Mouse (Mus musculus) skeletal muscle tissue, postnatal 0 days (tissue): ENCODE data around the gene Zfp472. TPM values are rescaled to one million over a fixed set of nuclear protein-coding genes. Genes with fewer than 3 reads are reported as not detected.

ENCODE experiments used
- polyA plus RNA-seq: library from polyadenylated mRNA; unstranded; fragments of >200 nt; fragmentation: Nextera tagmentation; extraction: Ambion mirVana; gene quantifications from 2 replicates; pipeline ENCODE4 v1.2.1, GENCODE M21; 2015

The Zfp472 gene
- polyA plus RNA-seq = 3.3 and 3.9 TPM in 2 replicates

DNA sequence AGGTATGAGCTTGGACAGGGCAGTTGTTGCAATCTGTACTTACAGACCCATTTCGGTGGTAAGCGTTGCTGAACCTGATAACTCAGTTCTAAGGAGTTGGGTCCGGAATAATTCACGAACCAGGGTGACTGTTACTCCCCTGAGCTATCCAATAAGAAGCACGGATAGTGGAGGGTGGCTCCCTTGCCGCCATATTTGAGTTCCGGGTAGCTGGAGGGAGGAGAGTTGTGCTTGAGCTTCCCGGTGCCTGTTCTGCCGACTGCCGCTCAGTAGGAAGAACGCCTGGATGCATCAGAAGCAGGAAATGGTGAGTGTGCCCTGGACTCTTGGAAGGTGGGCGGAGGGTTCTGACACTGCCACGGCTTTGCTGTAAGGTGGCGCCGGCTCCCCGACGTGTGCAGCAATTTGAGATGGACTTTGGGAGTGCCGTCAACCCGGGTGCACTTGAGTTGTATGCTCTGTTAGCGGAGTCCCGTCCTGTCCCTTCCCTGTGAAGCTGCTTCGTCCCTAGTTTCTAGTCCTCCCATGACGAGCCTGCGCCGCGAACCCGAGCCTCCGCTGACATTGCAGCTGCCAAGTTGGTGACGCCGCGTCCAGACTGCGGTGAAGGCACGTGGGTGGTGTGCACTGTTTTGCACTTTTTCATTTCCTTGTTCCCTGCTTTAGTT, at the start of gene Zfp472:
Gene Zfp472, plus strand, starts transcription at position 192 of the 668 bp plus-strand sequence.

DNA sequence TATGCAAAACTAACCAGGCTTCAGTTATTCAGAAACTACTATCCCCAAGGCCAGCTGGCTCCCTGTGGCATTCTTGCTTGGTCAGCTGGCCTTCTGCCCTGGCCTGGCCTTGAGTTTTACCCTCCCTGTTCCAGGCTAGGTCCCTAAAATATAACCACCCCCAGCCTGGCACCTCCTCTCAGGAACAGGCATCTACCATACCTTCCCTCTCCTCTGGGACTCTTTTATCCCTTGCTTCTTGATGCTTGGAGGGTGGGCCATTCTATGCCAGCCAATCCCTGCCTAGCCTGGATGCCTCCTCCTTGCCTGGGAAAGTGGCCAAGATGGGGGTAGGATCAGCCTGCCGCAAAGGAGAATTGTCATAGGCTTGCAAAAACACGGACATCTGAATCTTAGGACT, 48.5 kb upstream of the Zfp472 start, which contains the start of gene Cyp4f14:
Gene Cyp4f14, minus strand, starts transcription at position 212 of the 400 bp plus-strand sequence.

GRCm38 (mm10) chr17:32947215-32947914, 18.2 kb upstream of the Zfp472 start, which contains the start of gene Cyp4f13:
TSS of gene Cyp4f13 (minus strand) at chr17:32947402.

DNA sequence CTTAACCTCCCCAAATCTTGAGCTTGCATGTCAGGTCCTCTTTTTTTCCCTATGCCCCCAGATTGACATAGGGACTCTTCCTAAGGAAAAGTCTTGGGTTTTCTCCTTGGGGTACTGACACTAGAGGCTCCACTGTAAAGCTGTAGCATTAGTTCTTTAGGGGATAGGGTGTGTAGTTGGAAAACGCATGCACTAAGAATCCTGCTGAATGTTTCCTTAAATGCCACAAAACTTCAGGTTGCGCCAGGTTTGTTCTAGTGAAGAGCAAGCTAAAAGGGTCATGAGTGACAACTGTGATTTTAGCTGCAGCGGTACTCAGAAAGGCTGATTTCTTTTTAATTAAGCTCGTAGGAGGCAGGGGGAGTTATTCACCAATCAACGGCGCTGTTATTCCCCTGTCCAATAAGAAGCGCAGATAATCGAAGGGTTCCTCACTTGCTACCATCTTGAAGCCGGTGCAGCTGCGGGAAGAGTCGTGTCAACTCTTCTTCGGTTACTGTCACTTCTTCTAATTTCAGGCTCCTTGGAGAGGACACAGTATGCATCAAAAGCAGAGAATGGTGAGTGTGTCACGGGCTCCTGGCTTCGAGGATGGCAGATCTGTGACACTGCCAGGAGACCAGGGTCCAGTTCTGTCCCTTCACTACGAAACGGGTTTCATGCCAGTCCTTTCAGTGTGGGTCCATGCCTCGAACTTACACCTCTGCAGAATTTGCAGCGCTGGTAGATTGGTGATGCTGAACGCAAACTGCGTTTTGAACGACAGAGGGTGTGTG, 27.3 kb downstream of the Zfp472 start, which contains the start of gene Zfp952:
Gene Zfp952, plus strand, starts transcription at position 431 of the 776 bp plus-strand sequence.

Other genes starting within 250 kb of the Zfp472 start
- gene Zfp871, start 177.5 kb upstream of the Zfp472 start, polyA plus RNA-seq = 14.3 and 16.7 TPM in 2 replicates
- 0.65 and 1.1 TPM in 2 replicates for gene Zfp811, start 155.9 kb upstream of the Zfp472 start, polyA plus RNA-seq
- 3.8 and 5.4 TPM in 2 replicates for gene Zfp799, start 135.6 kb upstream of the Zfp472 start, polyA plus RNA-seq
- 3.9 and 4.1 TPM in 2 replicates for gene Zfp870, start 74.2 kb upstream of the Zfp472 start, polyA plus RNA-seq
- not detected in 2 replicates for gene Cyp4f14, start 48.5 kb upstream of the Zfp472 start, polyA plus RNA-seq
- gene Cyp4f13, start 18.4 kb upstream of the Zfp472 start, polyA plus RNA-seq = 8.7 and 9.8 TPM in 2 replicates
- 4.8 and 5.4 TPM in 2 replicates for gene Zfp952, start 27.3 kb downstream of the Zfp472 start, polyA plus RNA-seq
- 3.4 and 3.5 TPM in 2 replicates for gene Zfp763, start 67.6 kb downstream of the Zfp472 start, polyA plus RNA-seq
- gene 4921501E09Rik, start 102.2 kb downstream of the Zfp472 start, polyA plus RNA-seq = not detected in 2 replicates
- gene Zfp563, start 123.5 kb downstream of the Zfp472 start, polyA plus RNA-seq = 3.0 and 3.2 TPM in 2 replicates
- 0.08 TPM in 1 of 2 replicates, not detected in the other for gene Morc2b, start 173.9 kb downstream of the Zfp472 start, polyA plus RNA-seq
- gene Olfr55, start 202.6 kb downstream of the Zfp472 start, polyA plus RNA-seq = not detected in 2 replicates
- not detected in 2 replicates for gene Olfr239, start 225.5 kb downstream of the Zfp472 start, polyA plus RNA-seq